Mouse (Mus musculus): ENCODE measurements at regions not wholly inside any gene's neighbourhood (a gene's known extent, or its start where the extent isn't known, plus 50 kb on each side); places are given as distances from the start of the nearest gene placed in this dataset.

DNA sequence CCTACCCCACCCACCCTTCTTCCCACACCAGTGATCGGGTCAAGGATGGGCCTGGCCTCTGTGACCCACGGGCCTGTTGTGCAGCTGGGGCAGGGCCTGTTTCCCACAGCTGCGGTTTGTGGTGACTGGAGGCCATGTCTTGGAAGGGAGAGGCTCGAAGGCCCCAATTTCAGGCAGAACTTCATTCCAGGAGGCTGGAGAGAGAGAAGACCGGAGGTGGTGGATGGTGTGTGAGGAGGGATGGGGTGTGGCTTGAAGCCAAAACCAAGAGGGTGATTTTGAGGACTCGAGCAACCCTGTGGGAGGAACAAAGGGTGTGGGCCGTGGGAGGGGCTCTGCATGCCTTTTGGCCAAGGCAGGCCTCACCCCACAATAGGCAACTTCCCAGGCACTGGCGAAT, 86.5 kb upstream of the Hes1 start:
- H3K79me2 ChIP-seq (replicated peaks; ENCODE audit: control insufficient read depth, extremely low read depth, insufficient read depth, poor library complexity, severe bottlenecking): no peaks in the 10 kb centered on the region
- H3K9ac ChIP-seq (ENCODE audit: insufficient read depth, low read depth): no peak overlapping the region
- no peak overlapping the region for H3K4me2 ChIP-seq (ENCODE audit: insufficient read depth, low read depth, poor library complexity, severe bottlenecking)
- dilution Hi-C loops (cut with MboI; ENCODE audit: extremely low pct_ligation_motif_present, extremely low pct_unique_long_range_greater_than_20kb, low sequenced_read_pairs): no loop called here
- H3K27ac ChIP-seq (ENCODE audit: insufficient read depth, low read depth): no peak overlapping the region
- TF ChIP-seq GABPA (IDR thresholded peaks at IDR 0.05; ENCODE audit: insufficient replicate concordance, low read depth, low read length): no peak
- TF ChIP-seq ZKSCAN1 (IDR thresholded peaks at IDR 0.05; ENCODE audit: borderline replicate concordance, low read depth, low read length): no peak
- no peak for TF ChIP-seq TBP (conservative IDR thresholded peaks at IDR 0.05; ENCODE audit: low read depth, low read length)
- TF ChIP-seq ELF1 (IDR thresholded peaks at IDR 0.05; ENCODE audit: low read depth, low read length): no peak
- TF ChIP-seq MEF2A (IDR thresholded peaks at IDR 0.05; ENCODE audit: borderline replicate concordance, low read depth, low read length): no peak
- TF ChIP-seq SIN3A (IDR thresholded peaks at IDR 0.05; ENCODE audit: low read length): no peak
- no peak for TF ChIP-seq SMC3 (IDR thresholded peaks at IDR 0.05; ENCODE audit: low read depth, low read length)
- no peak for TF ChIP-seq MAZ (IDR thresholded peaks at IDR 0.05; ENCODE audit: low read depth, low read length)
- no peak for TF ChIP-seq USF1 (IDR thresholded peaks at IDR 0.05; ENCODE audit: low read depth, low read length)
- no peak for TF ChIP-seq IRF4 (IDR thresholded peaks at IDR 0.05; ENCODE audit: low read depth, low read length)
- TF ChIP-seq RCOR1 (conservative IDR thresholded peaks at IDR 0.05; ENCODE audit: low read depth, low read length): no peak
- no peak for TF ChIP-seq NRF1 (IDR thresholded peaks at IDR 0.05; ENCODE audit: low read depth, low read length)
- in situ Hi-C loops (cut with MboI; ENCODE audit: low pct_ligation_motif_present, low pct_unique_long_range_greater_than_20kb, low sequenced_read_pairs): no loop called here
- no peaks in the 10 kb centered on the region for H3K36me3 ChIP-seq (replicated peaks in 1 of 2; ENCODE audit: control insufficient read depth in 1 of 2, insufficient read depth in 1 of 2, low read length in 1 of 2)
- no peaks in the 10 kb centered on the region for H3K9me3 ChIP-seq (replicated peaks; ENCODE audit: low read length)
- H3K4me3 ChIP-seq (replicated peaks in 1 of 3; ENCODE audit: low read depth in 2 of 3, low read length in 2 of 3, poor library complexity in 1 of 3): no peak overlapping the region
- H3K27me3 ChIP-seq (replicated peaks): peaks cover 5% of the 10 kb centered on the region
- DNase-seq (ENCODE audit: extremely low read depth): no peak
- H3K4me1 ChIP-seq (ENCODE audit: control insufficient read depth in 1 of 2, insufficient read depth in 2 of 2): peaks cover 26 to 52% of the 10 kb centered on the region in 2 experiments

DNA sequence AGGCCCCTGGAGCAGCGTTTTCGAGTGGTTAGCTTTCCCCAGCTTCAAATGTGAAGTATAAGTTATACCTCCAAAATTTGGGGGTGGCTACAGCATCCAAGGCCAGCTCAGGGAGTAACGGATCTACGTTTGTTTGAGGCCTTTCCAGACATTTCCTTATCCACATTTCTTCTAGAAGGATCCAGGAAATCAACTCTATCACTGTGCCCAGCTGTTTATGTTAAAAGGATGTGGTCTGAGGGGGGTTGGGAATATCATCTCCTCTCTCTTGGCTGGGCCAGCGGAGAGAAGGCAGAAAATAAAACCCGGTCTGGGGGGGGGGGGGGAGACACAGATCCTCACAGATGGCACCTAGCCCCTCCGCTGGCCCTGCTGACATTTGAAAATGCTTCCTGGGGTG, 85.1 kb upstream of the Hes1 start:
- H3K4me1 ChIP-seq (ENCODE audit: control insufficient read depth in 1 of 2, insufficient read depth in 2 of 2): peaks cover 32 to 59% of the 10 kb centered on the region in 2 experiments
- TF ChIP-seq POLR2AphosphoS2 (IDR thresholded peaks at IDR 0.05; ENCODE audit: low read depth, low read length) (no peak), CHD2 (IDR thresholded peaks at IDR 0.05; ENCODE audit: low read length) (no peak), SMC3 (IDR thresholded peaks at IDR 0.05; ENCODE audit: low read depth, low read length) (no peak), ZKSCAN1 (IDR thresholded peaks at IDR 0.05; ENCODE audit: borderline replicate concordance, low read depth, low read length) (no peak), CTCF (conservative IDR thresholded peaks at IDR 0.05 in 1 of 2, IDR thresholded peaks at IDR 0.05 in 1 of 2; ENCODE audit: low read depth in 2 of 2, low read length in 2 of 2) (no peak), MEF2A (IDR thresholded peaks at IDR 0.05; ENCODE audit: borderline replicate concordance, low read depth, low read length) (no peak), TBP (conservative IDR thresholded peaks at IDR 0.05; ENCODE audit: low read depth, low read length) (no peak)
- in situ Hi-C loops (cut with MboI; ENCODE audit: low pct_ligation_motif_present, low pct_unique_long_range_greater_than_20kb, low sequenced_read_pairs): no loop called here
- no peaks in the 10 kb centered on the region for H3K36me3 ChIP-seq (replicated peaks in 1 of 2; ENCODE audit: control insufficient read depth in 1 of 2, insufficient read depth in 1 of 2, low read length in 1 of 2)
- no peaks in the 10 kb centered on the region for H3K79me2 ChIP-seq (replicated peaks; ENCODE audit: control insufficient read depth, extremely low read depth, insufficient read depth, poor library complexity, severe bottlenecking)
- no peak overlapping the region for H3K4me3 ChIP-seq (replicated peaks in 1 of 3; ENCODE audit: low read depth in 2 of 3, low read length in 2 of 3, poor library complexity in 1 of 3)
- H3K27ac ChIP-seq (ENCODE audit: insufficient read depth, low read depth): no peak overlapping the region
- H3K9ac ChIP-seq (ENCODE audit: insufficient read depth, low read depth): no peak overlapping the region
- H3K9me3 ChIP-seq (replicated peaks; ENCODE audit: low read length): no peaks in the 10 kb centered on the region
- dilution Hi-C loops (cut with MboI; ENCODE audit: extremely low pct_ligation_motif_present, extremely low pct_unique_long_range_greater_than_20kb, low sequenced_read_pairs): no loop called here
- peaks cover 1% of the 10 kb centered on the region for H3K27me3 ChIP-seq (replicated peaks)
- no peak overlapping the region for H3K4me2 ChIP-seq (ENCODE audit: insufficient read depth, low read depth, poor library complexity, severe bottlenecking)
- DNase-seq (ENCODE audit: extremely low read depth): no peak

Data from CH12.LX (cell line).